Mouse (Mus musculus) T-cell, adult 2 months (primary cell): ENCODE data around the gene Srpk2.
A peak's percentile ranks its signal among the peaks of the same experiment; 100 is the strongest.
"Not testable (repeated sequence)": the region's sequence is repeated elsewhere in the genome, so short reads cannot be mapped to it uniquely, and the experiment has no call there.

Source experiments
- DNase-seq: peaks from one replicate; pipeline ENCODE4 v3.0.0; 2022; ENCODE audit warnings: low spot score

Srpk2 gene

DNA sequence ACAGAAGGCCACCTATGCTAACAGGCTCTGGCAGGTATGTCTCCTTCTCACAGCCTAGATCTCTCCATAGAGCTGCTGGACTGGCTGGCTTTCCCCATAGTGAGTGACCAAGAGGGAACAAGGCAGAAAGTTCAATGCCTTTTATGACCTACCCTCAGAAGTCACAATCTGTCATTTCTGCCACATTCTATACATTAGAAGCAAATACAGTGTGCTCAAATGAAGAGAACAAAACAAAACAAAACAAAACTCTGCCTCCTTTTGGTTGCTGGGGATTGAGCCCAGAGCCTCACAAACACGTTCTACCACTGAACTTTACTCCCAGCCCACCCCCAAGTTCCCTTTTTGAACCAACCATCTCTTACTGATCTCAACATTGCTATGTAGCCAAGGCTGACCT lies at the start of gene Srpk2:
Srpk2 (minus strand) TSS at position 101 of the 400 bp plus-strand sequence.
- no peak for DNase-seq

- no peak for DNase-seq
Observed at GRCm38 (mm10) chr5:23721956-23722355, 37.5 kb upstream of the Srpk2 start.

DNA sequence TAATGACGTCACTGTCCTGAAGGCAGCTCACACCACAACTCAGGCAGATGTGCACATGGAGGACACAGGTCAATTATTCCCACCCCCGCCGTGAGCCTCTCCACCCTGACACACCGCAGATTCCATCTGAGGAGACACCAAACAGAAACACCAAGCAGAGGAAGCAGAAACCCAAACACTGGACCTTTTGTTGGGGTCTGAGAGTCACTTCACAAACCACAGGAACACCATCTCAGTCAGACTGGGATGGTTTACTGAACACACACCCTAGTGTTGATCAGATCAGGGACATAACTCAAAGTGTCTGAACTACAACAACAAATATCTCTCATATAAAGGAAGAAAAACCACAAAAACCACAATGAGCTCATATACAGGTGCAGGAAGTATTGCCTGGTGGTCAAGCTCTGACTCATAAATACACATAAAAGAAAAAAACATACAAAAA lies 34.5 kb upstream of the Srpk2 start:
- DNase-seq = peak; percentile 54

DNA sequence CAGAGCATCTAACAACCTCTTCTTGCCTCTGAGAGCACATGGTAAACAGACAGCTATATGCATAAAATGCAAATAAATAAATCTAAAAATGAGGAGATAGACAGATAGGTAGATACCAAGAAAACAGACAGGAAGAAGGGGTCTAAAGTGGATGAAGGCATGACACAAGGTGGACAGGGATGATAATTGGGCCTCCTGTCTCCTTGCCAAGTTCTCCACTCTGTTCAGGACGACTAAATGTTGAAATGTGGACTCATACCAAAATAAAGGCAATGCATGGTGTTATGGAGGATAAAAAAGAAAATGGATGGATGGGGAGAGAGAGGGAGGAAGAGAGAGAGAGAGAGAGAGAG lies 33.7 kb upstream of the Srpk2 start:
- no peak for DNase-seq

GRCm38 (mm10) chr5:23717469-23718181 lies 33.2 kb upstream of the Srpk2 start:
- no peak for DNase-seq

GRCm38 (mm10) chr5:23713401-23714335 lies 29.3 kb upstream of the Srpk2 start:
- no peak for DNase-seq

- peak; percentile 79 for DNase-seq
Observed at GRCm38 (mm10) chr5:23712130-23713001, 27.9 kb upstream of the Srpk2 start.

- DNase-seq = peak; percentile 40
Observed at GRCm38 (mm10) chr5:23711671-23712129, 27.3 kb upstream of the Srpk2 start.

GRCm38 (mm10) chr5:23711244-23711643 lies 26.8 kb upstream of the Srpk2 start:
- no peak for DNase-seq

- DNase-seq = peak; percentile 13
Observed at GRCm38 (mm10) chr5:23709661-23710060, 25.2 kb upstream of the Srpk2 start.

DNA sequence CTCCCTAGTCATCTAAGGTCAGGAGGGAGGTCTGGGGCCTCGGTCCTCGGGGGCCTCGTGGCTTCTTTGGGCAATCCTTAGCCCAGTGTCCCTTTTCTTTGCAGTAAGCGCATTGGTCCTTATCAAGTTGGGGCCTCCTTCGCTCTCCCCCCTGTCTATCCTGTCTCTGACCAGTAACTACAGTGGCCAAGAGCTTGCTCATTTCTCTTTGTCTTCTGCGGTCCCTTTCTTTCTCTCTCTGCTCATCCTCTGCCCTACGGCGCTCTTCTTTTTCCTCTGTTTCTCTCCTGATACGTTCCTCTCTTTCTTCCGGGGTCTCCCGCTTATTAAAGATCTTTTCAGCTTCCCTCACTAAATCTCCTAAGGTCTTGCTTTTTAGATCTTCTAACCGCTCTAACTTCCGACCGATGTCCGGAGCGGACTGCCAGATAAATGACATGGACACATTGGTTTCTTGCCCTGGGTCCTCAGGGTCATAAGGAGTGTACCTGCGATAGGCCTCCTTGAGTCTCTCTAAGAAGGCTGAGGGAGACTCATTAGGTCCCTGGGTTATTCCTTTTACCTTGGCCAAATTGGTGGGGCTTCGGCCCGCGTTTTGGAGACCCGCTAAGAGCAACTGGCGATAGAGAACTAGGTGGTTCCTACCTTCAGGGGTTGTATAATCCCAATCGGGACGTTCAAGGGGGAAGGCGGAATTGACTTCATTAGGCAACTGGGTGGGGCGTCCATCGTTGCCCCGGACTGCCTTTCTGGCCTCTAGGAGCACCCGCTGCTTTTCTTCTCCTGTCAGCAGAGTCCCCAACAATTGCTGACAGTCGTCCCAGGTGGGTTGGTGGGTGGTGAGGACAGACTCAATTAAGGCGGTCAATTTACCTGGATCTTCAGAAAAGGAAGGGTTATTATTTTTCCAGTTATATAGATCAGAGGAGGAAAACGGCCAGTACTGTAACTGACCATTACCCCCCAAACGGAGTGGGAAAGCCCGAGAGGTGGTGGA lies 22.5 kb upstream of the Srpk2 start:
- DNase-seq = not testable (repeated sequence)

DNA sequence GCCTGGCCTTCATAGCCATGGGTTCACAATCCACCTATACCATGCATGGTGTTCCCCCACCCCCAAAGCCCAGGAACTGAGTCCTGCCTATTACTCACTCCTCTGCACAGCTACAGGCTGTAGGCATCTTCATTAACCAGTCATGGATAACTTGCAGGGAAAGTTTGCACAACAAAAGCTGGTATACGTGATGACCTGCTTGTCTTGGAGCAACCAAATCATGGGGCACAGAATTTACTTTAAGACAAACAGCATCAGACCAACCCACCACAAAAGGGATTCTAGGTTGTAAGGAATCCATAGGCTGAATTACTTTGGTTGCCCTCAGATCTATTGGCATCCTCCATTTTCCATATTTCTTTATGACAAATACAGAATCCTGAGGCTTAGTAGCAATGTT lies 13.0 kb upstream of the Srpk2 start:
- DNase-seq = no peak

- DNase-seq = no peak
Observed at GRCm38 (mm10) chr5:23683431-23683830, 986 bp downstream of the Srpk2 start.

GRCm38 (mm10) chr5:23679006-23679405 lies 5.4 kb downstream of the Srpk2 start:
- DNase-seq = no peak

- no peak for DNase-seq
Observed at GRCm38 (mm10) chr5:23677883-23678282, 6.5 kb downstream of the Srpk2 start.

- no peak for DNase-seq
Observed at GRCm38 (mm10) chr5:23677072-23677453, 7.4 kb downstream of the Srpk2 start.

DNA sequence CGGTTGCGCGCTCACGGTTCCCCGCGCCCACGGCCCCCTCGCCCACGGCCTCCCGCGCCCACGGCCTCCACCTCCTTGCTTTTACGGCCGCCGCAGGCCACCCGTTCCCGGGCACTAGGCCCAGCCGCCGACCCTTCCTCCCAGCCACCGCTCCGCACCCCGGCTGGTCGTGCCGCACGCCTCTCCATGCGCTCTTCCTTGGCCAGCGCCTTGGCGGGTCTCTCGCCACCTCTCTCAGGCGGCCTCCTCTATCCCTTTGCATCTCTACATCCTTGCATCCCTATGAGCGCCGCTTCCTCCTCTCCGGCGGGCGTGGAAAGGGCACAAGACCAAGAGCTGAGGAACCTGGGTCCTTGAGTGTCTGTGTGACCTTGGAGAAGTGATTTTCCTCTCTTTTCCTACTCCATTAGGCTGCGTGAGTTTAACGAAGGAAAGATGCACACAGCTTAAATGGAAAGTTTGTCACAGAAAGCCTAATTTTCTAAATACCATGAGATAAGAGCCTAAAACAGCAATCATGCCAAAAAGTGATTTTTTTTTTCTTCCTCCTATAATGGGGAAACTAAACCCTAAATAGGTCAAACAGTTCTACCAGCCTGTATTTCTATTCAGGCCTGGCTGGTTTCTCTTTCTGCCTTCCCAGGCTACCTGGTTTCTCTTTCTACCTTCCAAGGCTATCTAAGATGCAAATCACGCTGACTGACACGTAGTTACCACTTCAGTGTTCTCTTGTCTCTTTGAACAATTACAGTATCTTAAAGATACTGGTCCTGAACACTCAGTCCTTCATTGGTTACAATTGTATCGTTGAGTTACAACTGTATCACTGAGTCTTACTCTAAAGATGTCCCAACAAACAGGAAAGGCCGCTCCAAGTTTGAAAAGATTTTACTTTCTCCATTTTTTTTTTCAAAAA lies 8.0 kb downstream of the Srpk2 start:
- no peak for DNase-seq

DNA sequence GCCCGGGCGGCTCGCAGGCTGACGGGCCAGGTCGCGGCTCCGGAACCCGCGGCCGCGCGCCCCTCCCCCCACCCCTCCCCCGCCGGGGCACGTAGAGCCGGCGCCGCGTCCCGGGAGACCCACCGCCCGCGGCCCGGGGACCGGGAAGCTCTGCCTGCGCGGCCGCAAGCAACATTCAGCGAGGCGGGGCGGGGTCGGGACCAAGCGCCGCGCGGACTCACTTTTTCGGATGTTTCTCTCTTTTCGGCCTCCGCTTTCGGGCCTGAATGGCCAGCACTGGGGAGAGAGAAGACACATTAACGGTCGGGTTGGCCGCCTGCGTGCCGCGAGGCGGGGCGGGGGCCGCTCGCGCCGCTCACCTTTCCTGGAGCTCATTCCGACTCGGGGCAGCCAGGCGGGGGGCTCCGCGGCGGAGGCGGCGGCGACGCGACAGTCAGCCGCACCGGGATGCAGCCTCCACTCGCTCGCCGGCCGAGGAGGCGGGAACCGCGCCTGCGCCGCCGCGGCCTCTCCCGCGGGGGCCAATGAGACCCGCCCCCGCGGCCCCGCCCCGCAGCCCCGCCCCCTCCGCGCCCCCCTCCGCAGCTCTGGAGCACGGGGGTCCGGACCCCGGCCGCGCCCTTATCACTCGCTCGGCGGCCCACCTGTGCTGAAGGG lies 8.8 kb downstream of the Srpk2 start:
- peak; percentile 42 for DNase-seq

DNA sequence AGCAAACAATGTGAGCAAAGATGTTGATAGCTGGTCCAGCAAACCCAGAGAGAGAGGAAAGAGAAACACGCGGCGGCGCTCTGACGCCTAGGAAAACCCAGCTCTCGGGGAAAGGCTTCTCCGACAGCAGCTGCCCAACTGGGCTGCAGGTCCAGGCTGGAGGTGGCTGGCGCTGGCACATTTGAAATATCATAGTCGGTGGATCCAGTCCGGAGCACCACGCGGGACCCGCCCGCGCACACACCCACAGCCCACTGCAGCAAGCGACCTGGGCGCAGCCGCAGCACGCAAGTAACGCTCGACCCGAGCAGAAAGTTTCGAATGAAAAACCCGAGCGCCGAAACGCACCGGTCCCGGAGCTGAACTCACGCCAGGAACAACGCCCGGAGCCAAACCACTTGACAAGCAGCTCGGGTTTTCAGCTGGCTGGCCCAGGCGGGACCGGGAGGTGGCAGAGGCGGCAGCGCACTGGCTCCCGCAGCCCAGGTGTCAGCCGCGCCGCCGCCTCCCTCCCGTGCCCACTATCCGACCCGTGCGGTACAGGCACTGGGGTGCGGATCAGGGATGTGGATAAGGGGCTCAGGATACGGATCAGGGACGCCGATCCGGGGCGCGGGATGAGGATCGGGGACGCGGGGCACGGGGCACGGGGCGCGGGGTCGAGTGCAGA lies 9.5 kb downstream of the Srpk2 start:
- DNase-seq = peak; percentile 44
